Mouse (Mus musculus): Measurements from ENCODE around the gene Blmh.

DNA sequence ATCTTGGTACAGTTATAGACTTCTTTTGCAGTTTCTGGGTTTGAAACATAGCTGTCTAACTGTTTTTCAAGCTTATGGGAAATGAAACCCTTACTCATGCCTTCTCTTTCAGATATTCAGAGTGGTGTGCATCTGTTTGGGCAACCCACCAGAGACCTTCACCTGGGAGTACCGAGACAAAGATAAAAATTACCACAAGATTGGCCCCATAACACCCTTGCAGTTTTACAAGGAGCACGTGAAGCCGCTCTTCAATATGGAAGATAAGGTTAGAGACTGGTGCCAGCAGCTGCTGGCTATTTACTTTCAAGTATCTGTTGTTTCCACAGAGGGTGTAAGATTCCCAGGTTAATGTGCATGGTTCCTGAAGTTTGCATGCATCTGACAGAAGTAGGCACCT lies 41.1 kb downstream of the Blmh start:
- TF ChIP-seq POLR2A (IDR thresholded peaks at IDR 0.05; ENCODE audit: low read depth, low read length) = no peak
- TF ChIP-seq CTCF (IDR thresholded peaks at IDR 0.05; ENCODE audit: borderline replicate concordance, insufficient read depth, low read length) = no peak

Measured in embryonic fibroblast, embryonic 13.5 days (primary cell).